Mouse (Mus musculus) heart, embryonic 16.5 days (tissue): ENCODE data around the gene Hnrnpdl. TPM values are rescaled to one million over a fixed set of nuclear protein-coding genes. Genes with fewer than 3 reads are reported as not detected.

Experiments
- ATAC-seq: fragments of 200-750 bp; cut with Nextera tagmentation; replicated peaks from 2 replicates; pipeline ENCODE4 v1.8.0; 2017; ENCODE audit warnings: moderate number of reproducible peaks; ENCODE audit not compliant: insufficient read depth, low FRiP score; ENCODE audit errors: extremely low read depth
- H3K27ac ChIP-seq: fragments of 300-500 bp; sonication (generic); 2 replicates; pipeline ENCODE4 v1.5.1; 2014; ENCODE audit warnings: mild to moderate bottlenecking, low read length, control low read depth, moderate library complexity
- H3K27me3 ChIP-seq: fragments of 300-500 bp; sonication (generic); 2 replicates; pipeline ENCODE4 v1.6.1; 2014; ENCODE audit warnings: low read length, mixed read lengths; ENCODE audit not compliant: control insufficient read depth, insufficient read depth
- H3K36me3 ChIP-seq: fragments of 300-500 bp; sonication (generic); 2 replicates; pipeline ENCODE4 v1.6.1; 2014; ENCODE audit not compliant: control insufficient read depth, insufficient read depth
- H3K4me1 ChIP-seq: fragments of 300-500 bp; sonication (generic); 2 replicates; pipeline ENCODE4 v1.6.1; 2014; ENCODE audit warnings: low read length, mixed read lengths; ENCODE audit not compliant: control insufficient read depth, insufficient read depth
- H3K4me2 ChIP-seq: fragments of 300-500 bp; sonication (generic); 2 replicates; pipeline ENCODE4 v1.6.1; 2014; ENCODE audit warnings: low read depth, mild to moderate bottlenecking, control low read depth, low read length
- H3K4me3 ChIP-seq: fragments of 300-500 bp; sonication (generic); 2 replicates; pipeline ENCODE4 v1.5.1; 2014; ENCODE audit warnings: mild to moderate bottlenecking, control low read depth, low read length
- H3K9ac ChIP-seq: fragments of 300-500 bp; sonication (generic); 2 replicates; pipeline ENCODE4 v1.6.1; 2014; ENCODE audit warnings: low read length, control low read depth
- H3K9me3 ChIP-seq: fragments of 300-500 bp; sonication (generic); replicated peaks from 2 replicates; pipeline ENCODE4 v1.6.1; 2016; ENCODE audit warnings: low read length; ENCODE audit not compliant: control insufficient read depth
- WGBS: fragments of 180-500 bp; shearing (Covaris S2); extraction: QIAGEN DNeasy Blood & Tissue Kit; methylation state at CpG from one replicate; pipeline ENCODE4 v1.1.7; 2014; 5-methylcytosine and 5-hydroxymethylcytosine counted together
- polyA plus RNA-seq: library from polyadenylated mRNA; unstranded; fragments of >200 nt; fragmentation: Nextera tagmentation; extraction: Ambion mirVana; gene quantifications from 2 replicates; pipeline ENCODE4 v1.2.1, GENCODE M21; 2015

Gene Hnrnpdl
- polyA plus RNA-seq, 1 experiment from 2014 or later, result 86.0 TPM

DNA sequence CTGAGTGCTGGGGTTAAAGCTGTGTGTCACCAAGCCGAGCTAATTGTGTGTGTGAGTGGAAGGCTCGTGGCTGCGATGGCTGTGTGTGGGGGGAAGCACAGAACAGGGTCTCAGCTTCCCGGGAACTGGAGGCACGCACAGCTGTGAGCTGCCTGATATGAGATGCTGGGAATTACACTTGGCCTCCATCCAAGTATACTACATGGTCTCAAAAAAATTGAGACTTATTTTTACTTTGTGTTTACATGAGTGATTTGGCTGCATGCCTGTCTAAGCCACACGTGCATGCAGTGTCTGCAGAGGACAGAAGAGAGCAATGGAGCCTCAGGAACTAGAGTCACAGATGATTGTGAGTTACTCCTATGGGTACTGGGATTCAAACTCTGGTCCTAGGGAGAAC, 9.4 kb downstream of the Hnrnpdl start:
- Histone ChIP-seq H3K9ac (peak overlapping the region; percentile 26; the same call in 1 of the 2 replicates), H3K4me2 (peak overlapping the region; percentile 25; the same call in 1 of the 2 replicates), H3K36me3 (peaks cover 22% of the 10 kb centered on the region), H3K4me1 (peaks cover 30% of the 10 kb centered on the region), H3K4me3 (no peak overlapping the region), H3K27ac (peak overlapping the region; percentile 87), H3K9me3 (no peaks in the 10 kb centered on the region), H3K27me3 (no peaks in the 10 kb centered on the region)
- peak; percentile 90 for ATAC-seq
- 10% methylated on average over 6 of the region's 6 CpGs for WGBS

DNA sequence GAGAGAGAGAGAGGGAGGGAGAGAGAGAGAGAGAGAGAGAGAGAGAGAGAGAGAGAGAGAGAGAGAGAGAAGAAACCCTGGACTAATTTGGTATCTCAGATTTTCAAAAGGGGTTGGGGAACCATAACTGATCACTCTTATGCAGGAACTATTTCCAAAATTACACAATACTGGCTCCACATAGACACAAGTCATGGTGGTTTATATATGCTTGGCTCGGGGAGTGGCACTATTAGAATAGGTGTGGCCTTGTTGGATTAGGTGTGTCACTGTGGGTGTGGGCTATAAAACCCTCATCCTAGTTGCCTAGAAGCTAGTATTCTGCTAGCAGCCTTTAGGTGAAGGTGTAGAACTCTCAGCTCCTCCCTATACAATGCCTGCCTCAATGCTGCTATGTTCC, 14.6 kb downstream of the Hnrnpdl start:
- Histone ChIP-seq H3K4me2 (no peak overlapping the region), H3K36me3 (no peaks in the 10 kb centered on the region), H3K27ac (no peak overlapping the region), H3K4me1 (peaks cover 9% of the 10 kb centered on the region), H3K9ac (no peak overlapping the region), H3K4me3 (no peak overlapping the region), H3K9me3 (no peaks in the 10 kb centered on the region), H3K27me3 (no peaks in the 10 kb centered on the region)
- ATAC-seq, result no peak
- 89% methylated on average over 1 of the region's 1 CpGs for WGBS

DNA sequence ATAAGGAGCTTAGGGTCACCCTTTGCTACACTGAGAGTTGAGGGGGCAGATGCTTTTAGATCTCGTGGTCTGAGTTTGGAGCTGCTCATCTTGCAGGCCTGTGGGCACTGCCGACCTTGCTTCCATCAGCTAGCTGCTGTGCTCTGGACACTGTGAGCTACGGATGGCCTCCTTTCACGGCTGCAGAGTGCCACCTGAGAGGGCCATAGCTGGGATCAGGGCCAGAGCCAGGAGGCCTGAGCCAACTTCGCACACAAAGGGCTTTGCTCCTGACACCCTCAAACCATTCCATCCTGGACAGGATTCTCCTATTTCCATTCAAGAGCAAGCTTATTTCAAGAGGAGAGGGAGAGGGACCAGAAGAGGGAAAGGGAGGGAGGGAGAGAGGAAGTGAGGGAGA, 15.1 kb downstream of the Hnrnpdl start:
- Histone ChIP-seq H3K4me2 (no peak overlapping the region), H3K27ac (0 out of 2 replicates have a peak overlapping the region, but pooled peaks have one; percentile 35), H3K9me3 (no peaks in the 10 kb centered on the region), H3K27me3 (no peaks in the 10 kb centered on the region), H3K36me3 (no peaks in the 10 kb centered on the region), H3K9ac (no peak overlapping the region), H3K4me1 (peaks cover 4% of the 10 kb centered on the region), H3K4me3 (no peak overlapping the region)
- 55% methylated on average over 5 of the region's 5 CpGs for WGBS
- ATAC-seq, result no peak

DNA sequence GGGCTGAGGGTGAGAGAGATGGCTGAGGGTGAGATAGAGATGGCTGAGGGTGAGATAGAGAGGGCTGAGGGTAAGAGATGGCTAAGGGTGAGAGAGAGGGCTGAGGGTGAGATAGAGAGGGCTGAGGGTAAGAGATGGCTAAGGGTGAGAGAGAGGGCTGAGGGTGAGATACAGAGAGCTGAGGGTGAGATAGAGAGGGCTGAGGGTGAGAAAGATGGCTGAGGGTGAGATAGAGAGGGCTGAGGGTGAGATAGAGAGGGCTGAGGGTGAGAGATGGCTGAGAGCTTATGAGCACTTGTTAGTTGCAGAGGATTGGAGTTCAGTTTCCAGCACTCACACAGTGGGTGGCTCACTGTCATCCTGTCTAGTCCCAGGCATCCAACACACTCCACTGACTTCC, 19.4 kb downstream of the Hnrnpdl start:
- Histone ChIP-seq H3K4me1 (peaks cover 4% of the 10 kb centered on the region; the same call in 1 of the 2 replicates), H3K9me3 (no peaks in the 10 kb centered on the region)
- ATAC-seq, result no peak

DNA sequence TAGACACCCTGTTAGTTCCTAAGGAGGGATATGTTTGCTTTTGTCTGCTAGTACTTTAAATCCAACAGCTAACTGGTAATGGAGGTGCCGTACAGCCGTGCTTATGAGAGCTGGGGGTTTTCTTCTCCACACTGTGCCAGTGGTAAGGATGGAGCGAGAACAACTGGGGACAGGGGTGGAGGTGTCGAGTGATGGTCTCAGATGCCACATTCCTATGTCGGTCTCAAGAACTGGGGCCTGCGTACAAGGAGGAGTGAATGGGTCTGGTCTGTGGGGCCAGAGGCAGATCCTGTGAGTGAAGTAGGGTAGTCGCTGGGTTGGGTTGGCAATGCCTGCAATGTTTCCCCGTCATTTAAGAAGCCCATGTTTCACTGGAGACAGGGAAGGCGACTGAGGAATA, 26.9 kb downstream of the Hnrnpdl start:
- Histone ChIP-seq H3K27me3 (no peaks in the 10 kb centered on the region), H3K4me1 (peaks cover 7% of the 10 kb centered on the region), H3K27ac (peak overlapping the region; percentile 75), H3K9ac (no peak overlapping the region), H3K9me3 (0 out of 2 replicates have a peak, but pooled peaks cover 3% of the 10 kb centered on the region), H3K36me3 (no peaks in the 10 kb centered on the region), H3K4me2 (peak overlapping the region; percentile 36; the same call in 1 of the 2 replicates), H3K4me3 (no peak overlapping the region)
- 41% methylated on average over 9 of the region's 9 CpGs for WGBS
- peak; percentile 85 for ATAC-seq

More for the DNA sequence above, 19.4 kb downstream of the Hnrnpdl start:
- H3K4me3 ChIP-seq, result no peak overlapping the region
- H3K9ac ChIP-seq, result no peak overlapping the region
- no peaks in the 10 kb centered on the region for H3K27me3 ChIP-seq
- no peak overlapping the region for H3K4me2 ChIP-seq
- no peak overlapping the region for H3K27ac ChIP-seq
- H3K36me3 ChIP-seq, result no peaks in the 10 kb centered on the region

DNA sequence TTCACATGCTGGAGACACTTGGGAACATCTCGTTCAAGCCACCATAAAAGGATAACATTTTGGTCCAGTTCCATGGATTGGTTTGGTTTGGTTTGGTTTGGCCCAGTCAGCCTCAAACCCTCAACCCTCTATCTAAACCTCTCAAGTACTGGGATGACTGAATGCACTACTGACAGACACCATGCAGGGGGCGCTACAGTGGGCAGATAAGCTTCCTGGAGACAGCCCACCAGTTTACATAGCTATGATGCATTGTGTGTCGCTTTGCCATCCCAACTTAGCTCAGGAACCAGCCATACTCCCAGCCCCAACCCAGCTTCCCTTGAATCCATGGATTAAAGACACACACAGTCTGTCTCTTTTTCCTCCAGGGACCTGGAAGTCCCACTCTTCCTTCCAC, 31.0 kb downstream of the Hnrnpdl start:
- no peak overlapping the region for H3K9ac ChIP-seq
- peaks cover 19% of the 10 kb centered on the region for H3K4me1 ChIP-seq
- no peak overlapping the region for H3K4me2 ChIP-seq
- 60% methylated on average over 3 of the region's 3 CpGs for WGBS
- no peaks in the 10 kb centered on the region for H3K9me3 ChIP-seq
- H3K27me3 ChIP-seq, result no peaks in the 10 kb centered on the region
- ATAC-seq, result no peak
- H3K36me3 ChIP-seq, result no peaks in the 10 kb centered on the region
- H3K27ac ChIP-seq, result no peak overlapping the region
- no peak overlapping the region for H3K4me3 ChIP-seq

DNA sequence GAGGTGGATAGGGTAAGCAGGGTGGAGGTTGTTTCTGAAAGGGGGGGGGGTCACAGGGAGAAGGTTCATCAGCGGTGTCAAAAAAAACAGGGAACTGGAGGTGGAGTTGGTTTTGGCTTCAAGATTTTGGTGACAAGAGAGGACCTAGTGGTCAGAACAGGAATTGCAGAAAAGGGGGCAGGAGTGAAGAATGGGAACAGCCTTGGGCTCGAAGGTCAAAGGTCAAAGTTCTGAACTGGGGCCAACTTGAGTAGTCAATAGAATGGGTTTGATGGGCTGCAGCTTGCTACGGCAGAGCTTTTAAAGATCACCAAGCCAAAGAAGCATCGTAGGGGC, 32.5 kb downstream of the Hnrnpdl start:
- Histone ChIP-seq H3K9me3 (no peaks in the 10 kb centered on the region), H3K4me3 (no peak overlapping the region), H3K36me3 (no peaks in the 10 kb centered on the region), H3K4me2 (no peak overlapping the region), H3K4me1 (peaks cover 15% of the 10 kb centered on the region), H3K27me3 (no peaks in the 10 kb centered on the region), H3K9ac (no peak overlapping the region), H3K27ac (no peak overlapping the region)
- 84% methylated on average over 4 of the region's 4 CpGs for WGBS
- ATAC-seq, result no peak

DNA sequence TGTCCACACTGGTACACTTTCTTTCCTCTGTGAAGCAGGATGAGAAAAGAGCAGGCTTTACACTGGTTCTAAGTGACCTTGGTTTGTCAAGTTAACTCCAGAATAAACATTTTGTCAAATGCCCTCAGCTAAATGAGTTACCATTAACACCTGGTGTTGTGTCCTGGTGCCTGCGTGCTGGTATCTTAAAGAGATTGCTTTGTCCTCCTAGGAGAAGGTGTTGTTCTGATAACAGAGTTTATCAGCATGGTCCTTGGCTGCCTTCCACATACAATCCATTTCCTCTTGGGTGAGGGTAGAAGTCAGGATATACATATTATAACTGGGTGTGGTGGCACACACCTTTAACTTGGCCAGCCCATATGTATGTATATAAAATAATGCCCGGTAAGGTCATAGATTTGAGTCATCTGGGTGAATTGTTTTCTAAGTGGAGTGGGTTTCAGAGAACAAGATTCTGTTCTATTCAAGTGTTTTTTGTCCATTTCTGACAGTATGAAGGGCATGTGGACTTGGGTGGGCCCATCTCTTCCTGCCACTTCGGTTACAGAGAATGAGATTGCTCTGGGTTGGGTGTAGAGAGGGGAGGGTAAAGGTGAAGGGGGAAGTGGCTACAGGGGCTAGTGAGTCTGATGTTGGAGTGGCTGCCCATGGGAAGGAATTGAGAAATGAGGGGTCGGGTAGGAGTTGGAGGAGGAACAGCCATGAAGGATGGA, 33.0 kb downstream of the Hnrnpdl start:
- no peaks in the 10 kb centered on the region for H3K27me3 ChIP-seq
- no peak overlapping the region for H3K9ac ChIP-seq
- peaks cover 12% of the 10 kb centered on the region for H3K4me1 ChIP-seq
- H3K4me3 ChIP-seq, result no peak overlapping the region
- H3K9me3 ChIP-seq, result no peaks in the 10 kb centered on the region
- no peaks in the 10 kb centered on the region for H3K36me3 ChIP-seq
- 66% methylated on average over 4 of the region's 4 CpGs for WGBS
- peak overlapping the region; percentile 66 for H3K27ac ChIP-seq
- ATAC-seq, result no peak
- H3K4me2 ChIP-seq, result no peak overlapping the region

DNA sequence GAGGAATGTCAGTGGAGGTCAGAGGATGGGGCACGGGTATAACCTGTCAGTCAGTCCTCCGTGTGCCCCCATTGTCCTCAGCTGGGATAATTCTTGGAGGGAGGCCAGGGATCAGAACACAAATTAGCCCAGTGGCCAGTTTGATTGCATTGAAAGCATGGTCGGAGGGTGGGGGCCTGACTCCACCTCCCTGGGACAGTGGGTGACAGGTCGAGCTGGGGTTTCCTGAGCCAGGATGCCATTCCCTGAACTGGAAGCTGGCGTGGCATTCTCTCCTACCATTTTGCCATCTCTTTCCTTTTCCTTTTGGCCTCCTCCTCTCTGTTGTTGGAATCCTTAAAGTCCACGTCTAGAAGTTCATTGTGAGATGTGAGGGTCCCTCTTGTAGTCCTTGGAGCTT, 33.6 kb downstream of the Hnrnpdl start:
- H3K27me3 ChIP-seq, result no peaks in the 10 kb centered on the region
- H3K4me2 ChIP-seq, result no peak overlapping the region
- 0 out of 2 replicates have a peak overlapping the region, but pooled peaks have one; percentile 19 for H3K9ac ChIP-seq
- WGBS, result 51% methylated on average over 6 of the region's 6 CpGs
- H3K9me3 ChIP-seq, result no peaks in the 10 kb centered on the region
- ATAC-seq, result no peak
- no peaks in the 10 kb centered on the region for H3K36me3 ChIP-seq
- no peak overlapping the region for H3K4me3 ChIP-seq
- H3K4me1 ChIP-seq, result peaks cover 12% of the 10 kb centered on the region
- H3K27ac ChIP-seq, result peak overlapping the region; percentile 66
